ENCODE assay signal across 9 mouse cellular contexts in genomic region chr2:128412352-128412751, GRCm38 (mm10).
DNase-seq lines count a peak whose midpoint lies in the region; ATAC-seq and TF ChIP-seq lines count a peak whose summit lies in the region.
"Had no signal": no experiment of that assay in that cellular context is flagged by ENCODE, and none has a peak within 500 bp of the region (broad histone marks: within the 10 kb centered on the region; RNA-seq: fewer than 3 reads in every experiment).

No protein-coding gene starts in this region.

- peak; percentile 57 for DNase-seq in urinary bladder, postnatal 25 days (ENCODE audit: low spot score)
- DNase-seq in urinary bladder, adult 2 months (ENCODE audit: low spot score): no peak
- DNase-seq in gastrocnemius, adult 2 months: peak; percentile 70
- peak; percentile 74 for DNase-seq in kidney, postnatal 10 days
- peak; percentile 66 to 71 for DNase-seq in lung, adult 18-20 months
- peak; percentile 46 to 55 for DNase-seq in right cerebral cortex, postnatal 10 days (ENCODE audit: low spot score in 2 of 2)

- ATAC-seq in erythroid progenitor cell, adult 5-6 weeks (replicated peaks; ENCODE audit: low FRiP score, poor library complexity, severe bottlenecking): no peak

- H3K4me1 ChIP-seq in bone marrow macrophage, adult 2 months (ENCODE audit: control insufficient read depth, insufficient read depth, low read length): peaks cover 13% of the 10 kb centered on the region

- H3K4me3 ChIP-seq in bone marrow macrophage, adult 2 months (ENCODE audit: insufficient read depth, low read length): no peak overlapping the region
- no peak overlapping the region for H3K4me3 ChIP-seq in gastrocnemius, adult 2 months
- H3K4me3 ChIP-seq: heart, embryonic 13.5 days had no signal

- TF ChIP-seq POLR2A in bone marrow macrophage, adult 2 months (IDR thresholded peaks at IDR 0.05; ENCODE audit: borderline replicate concordance, low read depth, low read length): no peak

- peak; percentile 88 for TF ChIP-seq CTCF in bone marrow macrophage, adult 2 months (IDR thresholded peaks at IDR 0.05; ENCODE audit: low read depth, low read length)
- TF ChIP-seq CTCF in gastrocnemius, adult 2 months (IDR thresholded peaks at IDR 0.05): peak; percentile 94

- H3K27ac ChIP-seq in bone marrow macrophage, adult 2 months (ENCODE audit: insufficient read depth, low read depth, low read length): no peak overlapping the region
- no peak overlapping the region for H3K27ac ChIP-seq in gastrocnemius, adult 2 months
- H3K27ac ChIP-seq: heart, embryonic 13.5 days had no signal

- intact Hi-C loops in gastrocnemius, adult 2 months (cut with DNase I): no loop called here
